Mouse (Mus musculus) midbrain, embryonic 11.5 days (tissue): ENCODE measurements around the gene Sprr2j-ps. TPM values are rescaled to one million over a fixed set of nuclear protein-coding genes. Genes with fewer than 3 reads are reported as not detected.

Experiments
- ATAC-seq: fragments of 200-750 bp; cut with Nextera tagmentation; 2 replicates; pipeline ENCODE4 v1.8.0; 2017; ENCODE audit warnings: moderate TSS enrichment, moderate library complexity; ENCODE audit not compliant: low FRiP score
- DNase-seq: peaks from one replicate; pipeline ENCODE4 v3.0.0; 2015; ENCODE audit warnings: low spot score; ENCODE audit errors: missing footprints
- H3K27ac ChIP-seq: fragments of 300-500 bp; sonication (generic); 2 replicates; pipeline ENCODE4 v1.5.1; 2014; ENCODE audit warnings: low read depth, low read length
- H3K27me3 ChIP-seq: fragments of 300-500 bp; sonication (generic); 2 replicates; pipeline ENCODE4 v1.6.1; 2014; ENCODE audit warnings: mild to moderate bottlenecking, low read length, moderate library complexity, mixed read lengths; ENCODE audit not compliant: control insufficient read depth, insufficient read depth
- H3K36me3 ChIP-seq: fragments of 300-500 bp; sonication (generic); 2 replicates; pipeline ENCODE4 v1.6.1; 2014; ENCODE audit warnings: mild to moderate bottlenecking, low read length, moderate library complexity, mixed read lengths; ENCODE audit not compliant: control insufficient read depth, insufficient read depth
- H3K4me1 ChIP-seq: fragments of 300-500 bp; sonication (generic); 2 replicates; pipeline ENCODE4 v1.6.1; 2014; ENCODE audit warnings: low read length; ENCODE audit not compliant: control insufficient read depth, insufficient read depth
- H3K4me2 ChIP-seq: fragments of 300-500 bp; sonication (generic); 2 replicates; pipeline ENCODE4 v1.6.1; 2014; ENCODE audit warnings: mild to moderate bottlenecking, moderate library complexity
- H3K4me3 ChIP-seq: fragments of 300-500 bp; sonication (generic); 2 replicates; pipeline ENCODE4 v1.5.1; 2014; ENCODE audit warnings: low read depth, low read length
- H3K9ac ChIP-seq: fragments of 300-500 bp; sonication (generic); 2 replicates; pipeline ENCODE4 v1.6.1; 2014; ENCODE audit warnings: low read length
- H3K9me3 ChIP-seq: fragments of 300-500 bp; sonication (generic); 2 replicates; pipeline ENCODE4 v1.6.1; 2016; ENCODE audit warnings: low read length; ENCODE audit not compliant: control insufficient read depth
- WGBS: fragments of 180-500 bp; shearing (Covaris S2); extraction: QIAGEN DNeasy Blood & Tissue Kit; methylation state at CpG from one replicate; pipeline ENCODE4 v1.1.7; 2014; 5-methylcytosine and 5-hydroxymethylcytosine counted together
- polyA plus RNA-seq: library from polyadenylated mRNA; unstranded; fragments of >200 nt; fragmentation: Nextera tagmentation; extraction: Ambion mirVana; gene quantifications from 2 replicates; pipeline ENCODE4 v1.2.1, GENCODE M21; 2014

The Sprr2j-ps gene
- polyA plus RNA-seq, 1 experiment from 2014 or later, result not detected

DNA sequence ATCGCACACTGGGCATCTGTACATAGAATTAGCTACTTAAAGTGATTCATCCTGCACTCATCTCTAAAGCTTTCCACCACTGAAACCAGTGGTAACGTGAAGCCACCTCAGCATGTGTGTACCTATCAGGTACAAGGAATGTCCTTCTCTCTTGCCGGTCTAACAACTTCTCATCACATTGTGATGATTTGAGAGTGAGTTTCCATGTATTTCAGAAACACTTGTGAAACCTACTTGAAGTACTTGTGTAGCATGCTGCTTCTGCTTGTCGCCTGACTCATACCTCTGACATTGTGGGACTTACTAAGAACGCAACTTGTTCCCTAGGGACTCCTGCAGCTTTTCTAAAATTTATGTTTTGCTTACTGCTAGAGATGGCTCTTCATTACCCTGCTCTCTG, 37.3 kb downstream of the Sprr2j-ps start:
- Histone ChIP-seq H3K36me3 (no peaks in the 10 kb centered on the region), H3K27ac (no peak overlapping the region), H3K4me2 (no peak overlapping the region), H3K27me3 (no peaks in the 10 kb centered on the region), H3K4me1 (no peaks in the 10 kb centered on the region), H3K9me3 (no peaks in the 10 kb centered on the region), H3K4me3 (no peak overlapping the region), H3K9ac (no peak overlapping the region)
- 87% methylated on average over 5 of the region's 5 CpGs for WGBS
- DNase-seq (no peak), ATAC-seq (no peak)

DNA sequence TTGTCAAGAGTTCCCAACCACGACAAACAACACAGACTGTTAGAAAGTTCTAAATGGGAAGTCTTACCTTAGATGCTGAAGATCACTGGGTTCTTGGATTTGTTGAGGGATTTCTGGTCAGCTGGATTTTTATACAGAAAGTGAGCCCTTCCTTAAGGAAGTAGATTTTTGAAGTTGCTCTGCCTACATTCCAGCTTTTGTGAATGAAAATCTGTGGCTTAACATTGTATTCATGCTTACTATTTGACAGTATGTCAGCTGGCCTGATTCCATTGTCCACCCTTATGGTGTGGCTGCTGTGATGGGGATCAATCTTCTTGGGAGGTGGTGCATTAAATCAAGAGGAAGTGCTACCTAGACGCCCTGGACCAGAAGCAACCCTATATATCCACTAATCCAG, 40.7 kb downstream of the Sprr2j-ps start, which contains the start of gene Sprr3:
Gene Sprr3, minus strand, starts transcription at position 101 of the 400 bp plus-strand sequence.
- Histone ChIP-seq H3K9me3 (no peaks in the 10 kb centered on the region), H3K4me2 (no peak within 1 kb of the TSS), H3K4me1 (no peaks in the 10 kb centered on the region), H3K9ac (no peak within 1 kb of the TSS), H3K27ac (no peak within 1 kb of the TSS), H3K36me3 (no peaks in the 10 kb centered on the region), H3K4me3 (no peak within 1 kb of the TSS), H3K27me3 (no peaks in the 10 kb centered on the region)
- DNase-seq (no peak), ATAC-seq (no peak)
- 72% methylated on average over 2 of the region's 2 CpGs for WGBS

DNA sequence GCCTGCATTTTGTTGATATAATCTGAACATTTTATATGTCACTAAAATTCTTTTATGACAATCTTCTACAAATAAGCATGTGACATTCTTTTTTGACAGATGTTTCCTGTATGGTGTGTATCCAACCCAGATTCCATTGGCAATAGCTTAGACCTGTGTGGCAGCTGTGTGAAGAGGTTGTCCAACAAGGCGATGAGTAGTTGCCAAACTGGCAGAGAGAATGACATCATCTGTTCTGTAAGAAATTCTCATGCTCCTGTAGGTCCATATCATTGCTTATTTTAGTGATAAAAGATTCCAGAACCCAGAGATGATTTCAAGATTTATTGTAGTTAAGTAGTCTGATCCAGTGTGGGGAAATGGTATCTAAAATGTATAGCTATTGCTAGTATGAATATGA, 48.7 kb downstream of the Sprr2j-ps start:
- no peaks in the 10 kb centered on the region for H3K9me3 ChIP-seq
- DNase-seq (no peak), ATAC-seq (no peak)
- WGBS, result 88% methylated on average over 1 of the region's 1 CpGs
- H3K4me3 ChIP-seq, result no peak overlapping the region
- no peak overlapping the region for H3K4me2 ChIP-seq
- H3K27me3 ChIP-seq, result no peaks in the 10 kb centered on the region
- no peaks in the 10 kb centered on the region for H3K4me1 ChIP-seq
- H3K27ac ChIP-seq, result no peak overlapping the region
- no peak overlapping the region for H3K9ac ChIP-seq
- H3K36me3 ChIP-seq, result no peaks in the 10 kb centered on the region

DNA sequence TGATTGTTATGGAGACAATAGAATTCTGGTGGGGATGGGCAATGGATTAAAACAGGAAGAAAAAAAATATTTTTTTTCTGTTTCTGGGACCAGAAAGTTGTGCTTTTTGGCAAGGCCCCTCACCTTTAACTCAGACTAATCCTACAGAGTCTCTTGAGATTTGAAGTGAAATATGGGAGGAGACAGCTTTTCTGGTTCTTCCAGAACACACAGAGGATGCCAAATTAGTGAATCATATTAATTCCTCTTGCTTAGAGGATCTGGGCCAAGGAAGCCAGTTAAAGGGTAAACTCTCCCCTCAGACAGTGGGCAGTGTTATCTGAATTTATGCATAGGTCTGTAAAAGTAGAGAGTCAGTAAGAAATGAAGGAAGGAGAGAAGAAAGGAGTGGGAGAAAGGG, 49.5 kb downstream of the Sprr2j-ps start:
- Histone ChIP-seq H3K9me3 (no peaks in the 10 kb centered on the region), H3K36me3 (no peaks in the 10 kb centered on the region), H3K27me3 (no peaks in the 10 kb centered on the region), H3K4me1 (no peaks in the 10 kb centered on the region), H3K4me2 (no peak overlapping the region), H3K9ac (no peak overlapping the region), H3K4me3 (no peak overlapping the region), H3K27ac (no peak overlapping the region)
- no peak for DNase-seq
- no peak for ATAC-seq

Other genes with a start within 250 kb of the Sprr2j-ps start
- not detected in 2 replicates for gene Sprr2a1, start 202.3 kb upstream of the Sprr2j-ps start, polyA plus RNA-seq
- gene Sprr2a2, start 202.2 kb upstream of the Sprr2j-ps start, polyA plus RNA-seq, result not detected in 2 replicates
- gene Sprr2a3, start 132.7 kb upstream of the Sprr2j-ps start, polyA plus RNA-seq, result not detected in 2 replicates
- not detected in 2 replicates for gene Sprr2b, start 101.5 kb upstream of the Sprr2j-ps start, polyA plus RNA-seq
- gene Sprr2d, start 78.9 kb upstream of the Sprr2j-ps start, polyA plus RNA-seq, result not detected in 2 replicates
- not detected in 2 replicates for gene Sprr2e, start 65.9 kb upstream of the Sprr2j-ps start, polyA plus RNA-seq
- gene Sprr2f, start 52.9 kb upstream of the Sprr2j-ps start, polyA plus RNA-seq, result not detected in 2 replicates
- gene Sprr2h, start 32.4 kb upstream of the Sprr2j-ps start, polyA plus RNA-seq, result not detected in 2 replicates
- gene Sprr2i, start 10.1 kb upstream of the Sprr2j-ps start, polyA plus RNA-seq, result not detected in 2 replicates
- gene Gm9774, start 11.3 kb downstream of the Sprr2j-ps start, polyA plus RNA-seq, result 6.5 and 6.8 TPM in 2 replicates
- not detected in 2 replicates for gene Sprr2k, start 14.5 kb downstream of the Sprr2j-ps start, polyA plus RNA-seq
- gene Sprr1b, start 20.7 kb downstream of the Sprr2j-ps start, polyA plus RNA-seq, result not detected in 2 replicates
- gene Sprr3, start 40.6 kb downstream of the Sprr2j-ps start, polyA plus RNA-seq, result not detected in 2 replicates
- gene Sprr1a, start 67.8 kb downstream of the Sprr2j-ps start, polyA plus RNA-seq, result not detected in 2 replicates
- not detected in 2 replicates for gene Sprr4, start 82.4 kb downstream of the Sprr2j-ps start, polyA plus RNA-seq
- gene 2310046K23Rik, start 116.4 kb downstream of the Sprr2j-ps start, polyA plus RNA-seq, result not detected in 2 replicates
- not detected in 2 replicates for gene Ivl, start 155.7 kb downstream of the Sprr2j-ps start, polyA plus RNA-seq
- gene Smcp, start 170.9 kb downstream of the Sprr2j-ps start, polyA plus RNA-seq, result not detected in 2 replicates
- gene 2210017I01Rik, start 189.4 kb downstream of the Sprr2j-ps start, polyA plus RNA-seq, result not detected in 2 replicates
- not detected in 2 replicates for gene Lce6a, start 203.6 kb downstream of the Sprr2j-ps start, polyA plus RNA-seq
- gene Lce1a1, start 230.2 kb downstream of the Sprr2j-ps start, polyA plus RNA-seq, result not detected in 2 replicates
- gene Lce1b, start 238.8 kb downstream of the Sprr2j-ps start, polyA plus RNA-seq, result not detected in 2 replicates